Mouse (Mus musculus): ENCODE results near the gene Ahcyl1. TPM values are rescaled to one million over a fixed set of nuclear protein-coding genes. Genes with fewer than 3 reads are reported as not detected.

The Ahcyl1 gene
- polyA plus RNA-seq, 2 experiments = 97.1 to 142 TPM

GRCm38 (mm10) chr3:107637606-107638172 is 58.7 kb downstream of the Ahcyl1 start:
- 51% methylated on average over 5 of the region's 5 CpGs for WGBS

GRCm38 (mm10) chr3:107636236-107636635 is 60.1 kb downstream of the Ahcyl1 start:
- DNase-seq (ENCODE audit: low spot score) (no peak), ATAC-seq (ENCODE audit: low FRiP score, low read depth) (no peak)
- H3K36me3 ChIP-seq (ENCODE audit: control insufficient read depth, insufficient read depth, low read length) = no peaks in the 10 kb centered on the region
- H3K4me1 ChIP-seq (ENCODE audit: control insufficient read depth, insufficient read depth, low read length) = 0 out of 2 replicates have a peak, but pooled peaks cover 2% of the 10 kb centered on the region
- H3K4me2 ChIP-seq (replicated peaks; ENCODE audit: low read depth, low read length, severe bottlenecking) = no peak overlapping the region
- no peak overlapping the region for H3K27ac ChIP-seq (replicated peaks; ENCODE audit: low read depth, low read length)
- TF ChIP-seq POLR2A (IDR thresholded peaks at IDR 0.05; ENCODE audit: borderline replicate concordance, extremely low read depth, insufficient read depth, insufficient read length) = no peak
- no peaks in the 10 kb centered on the region for H3K27me3 ChIP-seq (ENCODE audit: control insufficient read depth, insufficient read depth, low read length)
- H3K4me3 ChIP-seq (replicated peaks; ENCODE audit: low read length) = no peak overlapping the region
- 82% methylated on average over 3 of the region's 3 CpGs for WGBS
- H3K9me3 ChIP-seq (ENCODE audit: control insufficient read depth, low read length) = no peaks in the 10 kb centered on the region
- no peak overlapping the region for H3K9ac ChIP-seq (ENCODE audit: low read depth, low read length, severe bottlenecking)

More at GRCm38 (mm10) chr3:107637606-107638172, 58.7 kb downstream of the Ahcyl1 start:
- Histone ChIP-seq H3K36me3 (ENCODE audit: control insufficient read depth, insufficient read depth, low read length) (no peaks in the 10 kb centered on the region), H3K9me3 (ENCODE audit: control insufficient read depth, low read length) (no peaks in the 10 kb centered on the region), H3K27ac (replicated peaks; ENCODE audit: low read depth, low read length) (no peak overlapping the region), H3K4me2 (replicated peaks; ENCODE audit: low read depth, low read length, severe bottlenecking) (no peak overlapping the region), H3K4me1 (ENCODE audit: control insufficient read depth, insufficient read depth, low read length) (no peaks in the 10 kb centered on the region), H3K27me3 (ENCODE audit: control insufficient read depth, insufficient read depth, low read length) (no peaks in the 10 kb centered on the region), H3K4me3 (replicated peaks; ENCODE audit: low read length) (no peak overlapping the region), H3K9ac (ENCODE audit: low read depth, low read length, severe bottlenecking) (no peak overlapping the region)
- ATAC-seq (ENCODE audit: low FRiP score, low read depth) = no peak
- TF ChIP-seq POLR2A (IDR thresholded peaks at IDR 0.05; ENCODE audit: borderline replicate concordance, extremely low read depth, insufficient read depth, insufficient read length) = no peak
- DNase-seq (ENCODE audit: low spot score) = no peak

GRCm38 (mm10) chr3:107635836-107636235 is 60.5 kb downstream of the Ahcyl1 start:
- TF ChIP-seq POLR2A (IDR thresholded peaks at IDR 0.05; ENCODE audit: borderline replicate concordance, extremely low read depth, insufficient read depth, insufficient read length) = no peak
- 56% methylated on average over 8 of the region's 8 CpGs for WGBS
- Histone ChIP-seq H3K36me3 (ENCODE audit: control insufficient read depth, insufficient read depth, low read length) (no peaks in the 10 kb centered on the region), H3K27ac (replicated peaks; ENCODE audit: low read depth, low read length) (no peak overlapping the region), H3K4me3 (replicated peaks; ENCODE audit: low read length) (no peak overlapping the region), H3K9me3 (ENCODE audit: control insufficient read depth, low read length) (no peaks in the 10 kb centered on the region), H3K9ac (ENCODE audit: low read depth, low read length, severe bottlenecking) (no peak overlapping the region), H3K4me1 (ENCODE audit: control insufficient read depth, insufficient read depth, low read length) (0 out of 2 replicates have a peak, but pooled peaks cover 2% of the 10 kb centered on the region), H3K4me2 (replicated peaks; ENCODE audit: low read depth, low read length, severe bottlenecking) (no peak overlapping the region), H3K27me3 (ENCODE audit: control insufficient read depth, insufficient read depth, low read length) (no peaks in the 10 kb centered on the region)
- ATAC-seq (ENCODE audit: low FRiP score, low read depth) = no peak
- DNase-seq (ENCODE audit: low spot score) = no peak

- Histone ChIP-seq H3K36me3 (ENCODE audit: control insufficient read depth, insufficient read depth, low read length) (peaks cover 6% of the 10 kb centered on the region; the same call in 1 of the 2 replicates), H3K27ac (replicated peaks; ENCODE audit: low read depth, low read length) (no peak overlapping the region), H3K4me1 (ENCODE audit: control insufficient read depth, insufficient read depth, low read length) (peaks cover 7% of the 10 kb centered on the region), H3K9ac (ENCODE audit: low read depth, low read length, severe bottlenecking) (no peak overlapping the region), H3K9me3 (ENCODE audit: control insufficient read depth, low read length) (no peaks in the 10 kb centered on the region), H3K4me2 (replicated peaks; ENCODE audit: low read depth, low read length, severe bottlenecking) (no peak overlapping the region), H3K27me3 (ENCODE audit: control insufficient read depth, insufficient read depth, low read length) (no peaks in the 10 kb centered on the region), H3K4me3 (replicated peaks; ENCODE audit: low read length) (no peak overlapping the region)
- no peak for TF ChIP-seq POLR2A (IDR thresholded peaks at IDR 0.05; ENCODE audit: borderline replicate concordance, extremely low read depth, insufficient read depth, insufficient read length)
- DNase-seq (ENCODE audit: low spot score) = no peak
- 88% methylated on average over 9 of the region's 9 CpGs for WGBS
- ATAC-seq (ENCODE audit: low FRiP score, low read depth) = no peak
Measured at GRCm38 (mm10) chr3:107633906-107634305, 62.5 kb downstream of the Ahcyl1 start.

- 74% methylated on average over 4 of the region's 4 CpGs for WGBS
- peaks cover 17% of the 10 kb centered on the region for H3K36me3 ChIP-seq (ENCODE audit: control insufficient read depth, insufficient read depth, low read length)
- H3K4me3 ChIP-seq (replicated peaks; ENCODE audit: low read length) = no peak overlapping the region
- TF ChIP-seq POLR2A (IDR thresholded peaks at IDR 0.05; ENCODE audit: borderline replicate concordance, extremely low read depth, insufficient read depth, insufficient read length) = no peak
- H3K27ac ChIP-seq (replicated peaks; ENCODE audit: low read depth, low read length) = no peak overlapping the region
- peaks cover 7% of the 10 kb centered on the region for H3K4me1 ChIP-seq (ENCODE audit: control insufficient read depth, insufficient read depth, low read length)
- H3K27me3 ChIP-seq (ENCODE audit: control insufficient read depth, insufficient read depth, low read length) = no peaks in the 10 kb centered on the region
- H3K4me2 ChIP-seq (replicated peaks; ENCODE audit: low read depth, low read length, severe bottlenecking) = no peak overlapping the region
- no peaks in the 10 kb centered on the region for H3K9me3 ChIP-seq (ENCODE audit: control insufficient read depth, low read length)
- DNase-seq (ENCODE audit: low spot score) (no peak), ATAC-seq (ENCODE audit: low FRiP score, low read depth) (no peak)
- H3K9ac ChIP-seq (ENCODE audit: low read depth, low read length, severe bottlenecking) = no peak overlapping the region
Measured at GRCm38 (mm10) chr3:107632786-107633185, 63.6 kb downstream of the Ahcyl1 start.

Measured in limb, embryonic 14.5 days (tissue).